Mouse (Mus musculus) left cerebral cortex, adult 2 months (tissue): ENCODE data around the gene Gpsm3. TPM values are rescaled to one million over a fixed set of nuclear protein-coding genes. Genes with fewer than 3 reads are reported as not detected.

ENCODE experiments used
- DNase-seq, 2 experiments: peaks; one replicate each; pipeline ENCODE4 v3.0.0; 2021 to 2022; ENCODE audit warnings: low spot score in 2 of 2, mixed read lengths in 1 of 2; ENCODE audit errors: extremely low spot score in 1 of 2
- H3K27ac ChIP-seq: fragments of 200-600 bp; 2 replicates; pipeline ENCODE4 v1.8.1; 2022
- H3K4me3 ChIP-seq: fragments of 200-600 bp; 2 replicates; pipeline ENCODE4 v1.8.1; 2022
- CTCF ChIP-seq: fragments of 200-600 bp; IDR thresholded peaks from 2 replicates; pipeline ENCODE4 v1.8.1; 2022; ENCODE audit warnings: antibody characterized with exemption, mild to moderate bottlenecking, moderate library complexity
- intact Hi-C: fragments of 180-260 bp; cut with DNase I; formaldehyde crosslinking; loops from one replicate; pipeline ENCODE4 v1.15.1; 2025
- total RNA-seq, 2 experiments: library from RNA; stranded (reverse); gene quantifications; 2 replicates each; pipeline ENCODE4 v1.2.3; 2021

The Gpsm3 gene
- total RNA-seq, 2 experiments from 2014 or later, result 1.8 to 3.3 TPM

GRCm38 (mm10) chr17:34562595-34562994 lies 27.0 kb upstream of the Gpsm3 start:
- H3K27ac ChIP-seq, result no peak overlapping the region
- H3K4me3 ChIP-seq, result no peak overlapping the region
- no peak for TF ChIP-seq CTCF
- intact Hi-C loops, result loop anchor here (10.0 kb wide), 1 partner anchor 318 kb away; no protein-coding TSS in a partner anchor
- DNase-seq, result no peak

GRCm38 (mm10) chr17:34563354-34563753 lies 26.3 kb upstream of the Gpsm3 start:
- no peak for DNase-seq
- H3K27ac ChIP-seq, result no peak overlapping the region
- H3K4me3 ChIP-seq, result no peak overlapping the region
- no peak for TF ChIP-seq CTCF
- intact Hi-C loops, result loop anchor here (10.0 kb wide), 1 partner anchor 319 kb away; no protein-coding TSS in a partner anchor

GRCm38 (mm10) chr17:34564003-34564421 lies 25.6 kb upstream of the Gpsm3 start, which contains the start of gene Notch4:
TSS of gene Notch4 (plus strand) at chr17:34564268.
- Histone ChIP-seq H3K4me3 (peak within 1 kb of the TSS; percentile 31), H3K27ac (peak within 1 kb of the TSS; percentile 79)
- intact Hi-C loops, result loop anchor here (10.0 kb wide), 1 partner anchor 319 kb away; no protein-coding TSS in a partner anchor
- DNase-seq, result no peak
- TF ChIP-seq CTCF, result no peak

- Histone ChIP-seq H3K27ac (peak overlapping the region; percentile 79), H3K4me3 (peak overlapping the region; percentile 31)
- DNase-seq, result no peak
- TF ChIP-seq CTCF, result no peak
- intact Hi-C loops, result loop anchor here (10.0 kb wide), 1 partner anchor 320 kb away; no protein-coding TSS in a partner anchor
Measured at GRCm38 (mm10) chr17:34564796-34565195, 24.8 kb upstream of the Gpsm3 start.

- intact Hi-C loops, result loop anchor here (10.0 kb wide), 1 partner anchor 323 kb away; no protein-coding TSS in a partner anchor
- no peak overlapping the region for H3K27ac ChIP-seq
- DNase-seq, result no peak
- H3K4me3 ChIP-seq, result no peak overlapping the region
- no peak for TF ChIP-seq CTCF
Measured at GRCm38 (mm10) chr17:34567311-34567710, 22.3 kb upstream of the Gpsm3 start.

GRCm38 (mm10) chr17:34568421-34568820 lies 21.2 kb upstream of the Gpsm3 start:
- Histone ChIP-seq H3K27ac (no peak overlapping the region), H3K4me3 (no peak overlapping the region)
- DNase-seq, result no peak
- TF ChIP-seq CTCF, result no peak
- intact Hi-C loops, result loop anchor here (10.0 kb wide), 1 partner anchor 324 kb away; no protein-coding TSS in a partner anchor

- DNase-seq, result no peak
- intact Hi-C loops, result loop anchor here (10.0 kb wide), 1 partner anchor 325 kb away; no protein-coding TSS in a partner anchor
- no peak overlapping the region for H3K4me3 ChIP-seq
- no peak for TF ChIP-seq CTCF
- H3K27ac ChIP-seq, result no peak overlapping the region
Measured at GRCm38 (mm10) chr17:34569919-34570318, 19.7 kb upstream of the Gpsm3 start.

- peak; percentile 45 for TF ChIP-seq CTCF
- DNase-seq, result no peak
- intact Hi-C loops, result no loop called here
- Histone ChIP-seq H3K4me3 (no peak overlapping the region), H3K27ac (no peak overlapping the region)
Measured at GRCm38 (mm10) chr17:34571875-34572274, 17.7 kb upstream of the Gpsm3 start.

GRCm38 (mm10) chr17:34572361-34572760 lies 17.2 kb upstream of the Gpsm3 start:
- TF ChIP-seq CTCF, result no peak
- Histone ChIP-seq H3K4me3 (no peak overlapping the region), H3K27ac (no peak overlapping the region)
- DNase-seq, result no peak
- intact Hi-C loops, result no loop called here

- Histone ChIP-seq H3K4me3 (no peak overlapping the region), H3K27ac (no peak overlapping the region)
- no peak for DNase-seq
- TF ChIP-seq CTCF, result no peak
- intact Hi-C loops, result no loop called here
Measured at GRCm38 (mm10) chr17:34576577-34576976, 13.0 kb upstream of the Gpsm3 start.

- Histone ChIP-seq H3K27ac (no peak overlapping the region), H3K4me3 (no peak overlapping the region)
- intact Hi-C loops, result no loop called here
- no peak for TF ChIP-seq CTCF
- no peak for DNase-seq
Measured at GRCm38 (mm10) chr17:34578070-34578469, 11.5 kb upstream of the Gpsm3 start.

- Histone ChIP-seq H3K4me3 (no peak overlapping the region), H3K27ac (no peak overlapping the region)
- DNase-seq, result no peak
- intact Hi-C loops, result no loop called here
- no peak for TF ChIP-seq CTCF
Measured at GRCm38 (mm10) chr17:34582528-34582927, 7.1 kb upstream of the Gpsm3 start.

GRCm38 (mm10) chr17:34583397-34583796 lies 6.2 kb upstream of the Gpsm3 start:
- Histone ChIP-seq H3K27ac (no peak overlapping the region), H3K4me3 (no peak overlapping the region)
- intact Hi-C loops, result no loop called here
- no peak for TF ChIP-seq CTCF
- DNase-seq, result no peak
